Mouse (Mus musculus): ENCODE measurements around the gene Tnc.
"Not testable (repeated sequence)": the region's sequence is repeated elsewhere in the genome, so short reads cannot be mapped to it uniquely, and the experiment has no call there.

Tnc gene

DNA sequence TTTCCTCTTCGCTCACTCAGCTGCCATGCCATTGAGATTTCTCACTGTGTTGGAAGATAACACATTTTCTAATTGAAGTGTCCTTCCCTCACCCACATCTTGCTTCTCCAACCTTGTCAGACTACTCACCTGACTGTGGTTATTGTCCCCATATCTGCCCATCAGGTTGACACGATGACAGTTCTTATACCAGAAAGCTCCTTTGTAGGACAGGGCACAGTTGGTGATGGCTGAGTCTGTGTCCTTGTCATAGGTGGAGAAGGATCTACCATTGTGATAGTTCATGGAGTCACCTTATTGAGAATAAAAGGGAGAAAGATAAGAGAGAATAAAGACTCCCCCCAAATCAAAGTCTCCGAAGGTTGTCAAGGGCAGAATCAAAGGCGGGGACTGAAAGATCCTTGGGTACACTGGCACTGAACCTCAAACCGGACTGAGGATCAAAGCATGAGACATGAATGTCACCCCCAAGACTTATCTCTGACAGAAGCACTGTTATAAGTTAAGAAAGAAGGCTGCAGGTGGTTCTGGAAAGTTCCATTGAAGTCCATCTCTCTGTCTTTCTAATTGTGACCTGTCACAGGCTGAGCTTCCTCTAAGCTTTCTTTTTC lies 84.9 kb downstream of the Tnc start:
- DNase-seq (ENCODE audit: low spot score) = no peak

DNA sequence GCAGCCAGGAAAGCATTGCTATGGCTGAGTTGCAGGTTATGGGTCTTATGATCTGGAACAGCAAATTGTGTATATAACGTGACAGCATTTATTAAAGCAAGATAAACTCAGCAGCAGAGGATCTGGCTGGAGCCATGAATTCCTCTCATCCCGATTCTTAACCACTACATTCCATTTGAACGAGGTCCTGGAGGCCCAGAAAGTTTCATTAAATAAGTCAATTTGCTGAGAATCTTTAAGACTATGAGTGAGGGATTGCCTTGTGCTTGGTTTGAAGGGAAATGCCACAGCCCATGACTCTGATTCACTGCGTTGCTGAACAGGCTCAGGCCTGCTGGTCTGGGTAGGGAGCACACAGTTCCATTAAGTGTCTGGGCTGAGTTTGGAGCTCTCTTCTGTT lies 88.2 kb downstream of the Tnc start:
- no peak for DNase-seq (ENCODE audit: low spot score)

DNA sequence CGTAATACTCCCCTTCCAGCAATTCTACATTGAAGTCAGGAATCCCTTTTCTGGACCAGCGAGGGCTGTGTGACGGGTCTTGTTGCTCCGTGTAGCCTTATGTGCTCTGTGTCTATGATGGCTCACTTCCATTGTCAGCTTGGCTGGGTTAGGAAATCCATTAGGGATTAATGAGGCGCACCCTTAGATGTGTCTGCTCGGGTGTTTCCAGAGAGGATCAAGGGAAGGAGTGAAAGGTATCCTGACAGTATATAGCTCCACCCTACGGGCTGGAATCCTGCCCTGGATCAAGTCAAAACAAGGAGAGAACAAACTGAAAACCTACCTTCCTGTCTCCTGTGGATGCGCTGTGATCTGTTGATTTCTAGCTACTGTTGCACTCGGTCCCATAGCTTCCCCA lies 96.8 kb downstream of the Tnc start:
- no peak for DNase-seq (ENCODE audit: low spot score)

DNA sequence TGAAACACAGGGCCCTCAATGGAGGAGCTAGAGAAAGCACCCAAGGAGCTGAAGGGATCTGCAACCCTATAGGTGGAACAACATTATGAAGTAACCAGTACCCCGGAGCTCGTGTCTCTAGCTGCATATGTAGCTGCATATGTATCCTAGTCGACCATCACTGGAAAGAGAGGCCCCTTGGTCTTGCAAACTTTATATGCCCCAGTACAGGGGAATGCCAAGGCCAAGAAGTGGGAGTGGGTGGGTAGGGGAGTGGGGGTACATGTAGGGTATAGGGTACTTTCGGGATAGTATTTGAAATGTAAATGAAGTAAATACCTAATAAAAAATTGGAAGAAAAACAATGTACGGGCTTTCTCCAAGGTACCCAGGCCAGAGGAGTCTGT lies 98.1 kb downstream of the Tnc start:
- DNase-seq (ENCODE audit: low spot score) = not testable (repeated sequence)

DNA sequence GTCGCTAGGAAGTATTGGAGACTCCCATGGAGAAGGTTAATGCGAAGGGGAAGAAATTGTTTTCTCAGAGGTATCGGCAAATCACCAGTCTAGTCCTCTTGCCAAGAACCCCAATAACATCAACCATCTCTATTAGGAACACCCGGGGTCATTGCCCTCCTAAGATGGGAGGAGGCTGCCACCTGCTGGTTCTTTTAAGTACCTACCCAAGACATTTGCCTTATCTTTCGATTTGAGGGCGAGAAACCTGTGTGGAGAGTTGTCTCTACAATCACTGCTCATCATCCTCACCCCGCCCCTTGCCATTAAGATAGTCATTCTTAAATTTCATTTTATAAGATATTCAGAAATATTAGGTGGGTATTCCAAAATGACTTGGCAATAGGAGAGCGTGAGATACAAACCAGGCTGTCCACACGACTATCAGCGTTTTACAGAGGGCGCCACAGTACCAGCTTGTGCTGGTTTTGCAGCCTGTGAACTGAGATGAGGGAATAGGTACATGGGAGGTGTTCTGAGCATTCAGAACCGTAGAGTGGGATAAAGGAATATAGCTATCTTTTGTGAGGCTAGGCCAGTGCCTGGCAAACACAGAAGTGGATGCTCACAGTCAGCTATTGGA lies 98.6 kb downstream of the Tnc start:
- peak; percentile 47 for DNase-seq (ENCODE audit: low spot score)

DNA sequence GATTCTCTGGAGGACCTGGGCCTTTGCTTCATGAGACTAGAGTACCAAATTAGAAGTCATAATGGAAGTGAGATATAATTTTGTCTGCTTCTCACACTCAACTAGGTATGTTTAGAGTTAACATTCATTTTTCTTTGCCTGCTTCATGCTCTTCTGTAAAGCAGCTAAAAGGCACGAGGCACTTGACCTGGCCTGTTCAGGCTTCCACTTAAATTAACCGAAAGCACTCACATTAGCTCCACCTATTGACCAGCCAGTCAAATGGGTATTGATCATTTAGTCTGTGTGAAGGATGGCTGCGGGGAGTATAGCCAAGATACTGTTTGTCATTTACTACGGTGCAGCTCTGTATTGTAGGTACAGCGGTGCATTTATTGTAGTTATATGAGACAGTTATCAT lies 103.0 kb downstream of the Tnc start:
- DNase-seq (ENCODE audit: low spot score) = no peak

DNA sequence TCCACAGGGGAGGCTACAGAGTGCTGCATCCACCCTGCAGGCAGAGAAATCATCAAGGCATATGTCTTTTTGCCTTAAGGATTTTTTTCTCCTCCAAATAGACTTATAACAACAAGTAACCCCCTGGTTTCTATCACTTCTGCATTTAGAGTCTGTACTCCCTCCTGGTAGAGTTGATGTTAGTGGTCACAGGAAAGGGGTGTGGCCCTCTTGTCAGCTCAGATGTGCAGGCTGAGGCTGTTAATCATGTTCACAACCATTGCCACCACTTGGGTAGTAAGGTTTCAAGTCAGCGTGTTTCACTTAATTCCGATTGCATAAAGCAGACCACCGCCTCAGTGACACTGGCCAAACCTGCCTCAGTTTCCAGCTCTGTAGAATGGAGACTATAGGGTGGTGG lies 103.9 kb downstream of the Tnc start:
- DNase-seq (ENCODE audit: low spot score) = no peak

DNA sequence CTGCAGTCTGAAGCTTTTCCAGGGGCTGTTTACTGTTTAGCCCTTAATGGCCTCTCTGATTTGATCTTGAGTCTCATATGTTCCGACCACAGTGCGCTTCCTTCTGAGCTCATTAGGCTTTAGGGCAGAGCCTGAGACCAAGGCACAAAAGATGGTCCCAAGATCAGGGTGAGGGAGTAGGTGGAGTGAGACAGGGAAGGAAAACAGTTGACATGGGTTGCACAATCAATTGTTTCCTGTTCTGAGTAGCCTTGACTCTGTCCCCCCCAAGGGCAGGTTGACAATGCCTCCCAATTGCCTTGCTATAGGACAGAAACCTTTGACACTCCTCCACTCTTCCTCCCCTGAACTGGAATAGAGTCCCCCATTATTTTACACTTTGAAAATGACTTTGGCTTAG lies 105.4 kb downstream of the Tnc start:
- no peak for DNase-seq (ENCODE audit: low spot score)

DNA sequence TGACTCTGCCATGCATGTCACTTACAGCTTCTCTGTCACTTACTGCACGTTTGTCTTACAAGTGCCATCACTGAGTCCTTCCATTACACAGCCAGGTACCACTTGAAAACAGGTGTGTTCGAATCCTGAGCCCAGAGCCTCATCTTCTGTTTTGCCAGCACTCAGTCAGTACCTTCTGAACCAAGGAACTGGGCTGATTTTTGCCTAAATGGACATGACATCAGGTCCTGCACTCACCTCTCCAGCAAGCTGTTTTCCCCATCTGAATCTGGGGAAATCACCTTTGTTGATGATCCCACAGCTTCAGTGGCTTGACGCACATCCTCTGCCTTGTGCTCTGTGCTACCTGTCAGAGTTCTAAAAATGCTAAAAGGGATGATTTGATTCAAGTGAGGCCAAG lies 107.4 kb downstream of the Tnc start:
- no peak for DNase-seq (ENCODE audit: low spot score)

DNA sequence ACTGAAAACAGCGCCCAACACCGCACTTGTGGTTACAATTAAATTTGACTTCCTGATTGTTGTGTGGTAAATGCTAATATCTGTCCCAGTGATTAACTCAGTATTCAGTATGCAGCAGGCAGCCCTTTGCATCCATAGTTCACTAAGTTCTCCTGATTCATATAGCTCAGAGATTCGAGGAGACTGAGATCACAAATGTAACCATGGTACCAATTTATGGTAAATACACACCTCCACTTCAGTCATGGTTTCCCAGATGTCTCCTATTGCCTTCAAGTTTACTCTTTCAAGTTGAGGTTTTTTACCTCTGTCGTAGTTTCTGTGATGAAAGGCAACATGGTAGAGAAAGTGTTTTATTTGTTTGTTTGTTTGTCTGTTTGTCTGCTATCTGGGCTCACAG lies 110.9 kb downstream of the Tnc start:
- no peak for DNase-seq (ENCODE audit: low spot score)

DNA sequence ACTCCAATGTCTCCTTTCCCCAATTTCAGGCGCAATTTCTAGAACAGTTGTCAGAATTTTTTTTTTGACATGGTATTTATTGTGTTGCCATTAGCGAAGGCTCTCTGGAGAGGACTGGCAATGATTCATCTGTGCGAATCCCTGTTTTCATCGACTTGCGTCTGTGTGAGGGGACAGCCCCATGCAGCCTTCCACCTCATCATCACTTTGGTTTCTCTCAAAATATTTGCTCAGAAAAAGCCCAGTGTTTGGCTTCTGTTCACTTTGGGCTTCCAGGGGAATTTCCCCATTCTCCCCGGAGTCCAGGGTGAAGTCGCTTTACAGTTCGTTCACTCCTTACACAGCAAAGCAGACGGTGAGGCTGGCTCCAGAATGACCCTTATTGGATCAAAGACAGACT lies 111.5 kb downstream of the Tnc start:
- no peak for DNase-seq (ENCODE audit: low spot score)

DNA sequence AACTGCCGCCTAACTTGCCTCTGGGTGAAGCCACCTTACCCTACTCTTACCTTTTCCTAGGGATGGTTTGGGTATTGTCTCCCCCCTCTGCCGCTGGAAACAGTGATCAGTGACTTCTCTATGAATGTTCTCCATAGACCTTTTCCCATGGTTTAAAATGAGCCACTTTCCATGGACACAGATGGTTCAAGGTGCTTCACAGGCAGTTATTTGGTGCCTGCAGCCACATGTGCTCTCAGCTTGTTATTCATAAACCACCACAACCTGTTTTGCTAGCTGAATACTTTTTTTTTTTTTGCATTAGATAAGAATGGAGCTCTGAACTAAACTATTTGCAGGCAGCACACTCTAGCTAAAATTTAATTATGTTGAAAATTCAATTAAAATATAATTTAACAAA lies 116.0 kb downstream of the Tnc start:
- DNase-seq (ENCODE audit: low spot score) = no peak

DNA sequence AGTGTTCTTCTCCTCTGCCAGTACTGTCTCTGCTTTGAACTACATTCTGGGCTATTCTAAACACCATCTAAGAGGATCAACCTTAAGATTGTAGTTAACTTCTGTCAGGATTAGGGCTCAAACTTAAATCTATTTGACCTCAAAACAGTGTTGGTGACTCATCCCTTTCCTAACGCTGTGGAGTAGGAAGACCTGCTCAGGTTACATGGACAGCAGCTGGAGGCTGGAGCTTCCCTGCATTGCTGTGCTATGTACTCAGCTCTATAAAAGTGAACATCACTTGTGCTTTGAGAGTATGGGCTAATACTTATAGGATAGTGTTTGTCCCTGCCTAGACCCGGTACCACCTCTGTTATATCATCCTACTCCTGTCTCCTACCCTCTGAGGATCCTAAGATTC lies 117.3 kb downstream of the Tnc start:
- no peak for DNase-seq (ENCODE audit: low spot score)

DNA sequence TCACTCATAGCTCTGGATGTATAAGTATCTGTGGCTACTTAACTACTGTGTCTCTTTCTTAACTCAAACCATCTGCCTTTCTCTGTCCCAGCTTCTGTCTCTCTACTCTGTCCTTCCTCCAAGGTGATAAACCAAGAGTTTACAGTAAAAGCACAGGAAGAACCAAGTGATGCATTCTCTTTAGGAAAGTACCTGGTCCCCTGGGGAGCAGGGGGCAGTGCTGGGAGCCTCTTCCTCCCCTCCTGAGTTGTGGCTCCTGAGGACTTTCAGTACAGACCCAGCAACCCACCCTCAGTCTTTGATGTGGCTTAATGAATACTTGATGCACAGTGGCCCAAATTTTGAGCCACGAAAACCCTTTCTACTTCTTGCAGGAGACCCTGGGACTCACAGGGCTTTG lies 118.6 kb downstream of the Tnc start:
- DNase-seq (ENCODE audit: low spot score) = no peak

DNA sequence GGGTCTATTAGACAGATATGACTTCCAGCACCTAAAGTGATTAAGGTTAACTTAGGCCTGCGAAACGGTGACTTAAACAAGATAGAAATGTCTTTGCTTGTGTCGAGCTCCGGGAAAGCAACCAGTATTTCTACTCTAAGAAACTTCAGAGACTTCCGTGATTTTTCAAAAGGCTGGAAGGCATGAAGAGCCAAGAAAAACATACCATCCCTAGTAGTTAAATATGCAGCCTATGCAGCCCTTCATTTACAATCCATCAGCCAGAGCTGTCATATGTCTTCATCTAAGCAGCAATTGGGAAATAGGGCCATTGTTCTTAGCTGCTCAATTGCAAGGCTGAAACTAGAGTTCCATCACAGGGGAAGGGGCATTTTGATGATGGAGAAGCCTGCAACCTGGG lies 129.6 kb downstream of the Tnc start:
- DNase-seq (ENCODE audit: low spot score) = no peak

DNA sequence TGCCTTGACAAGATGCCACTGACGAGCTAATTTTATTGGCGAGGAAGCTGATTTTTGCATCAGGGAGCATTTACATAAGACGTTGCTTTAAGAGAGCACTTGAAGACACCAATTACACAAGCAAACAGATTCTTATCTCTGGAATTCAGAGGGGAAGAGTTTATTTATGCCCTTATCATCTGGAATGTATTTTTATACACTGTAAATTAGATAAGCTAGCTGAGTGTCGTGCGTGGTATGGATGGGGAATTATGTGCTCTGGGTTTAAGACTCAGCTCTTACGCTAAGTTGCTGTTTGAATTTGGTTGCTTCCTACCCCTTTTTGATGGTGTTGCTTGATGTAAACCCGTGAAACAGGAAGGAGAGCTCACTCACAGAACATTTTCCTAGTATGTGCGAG lies 130.1 kb downstream of the Tnc start:
- no peak for DNase-seq (ENCODE audit: low spot score)

DNA sequence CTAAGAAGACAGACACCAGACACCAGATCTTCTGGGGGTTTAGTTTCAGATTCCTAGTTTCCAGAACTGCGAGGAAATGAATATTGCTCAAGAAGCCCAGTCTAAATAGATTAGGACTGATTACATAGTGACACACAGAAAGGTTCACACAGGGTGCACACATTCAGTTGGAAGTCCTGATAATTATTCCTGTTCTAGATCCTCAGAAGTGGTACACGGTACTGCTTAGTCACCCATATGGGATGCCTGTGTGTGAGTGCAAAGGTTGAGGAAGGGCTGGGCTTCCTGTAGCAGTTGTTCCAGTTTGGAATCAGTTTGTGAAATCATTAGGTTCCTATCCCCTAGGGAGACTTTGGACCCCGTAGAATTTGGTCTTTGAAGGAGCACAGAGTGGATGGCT lies 130.5 kb downstream of the Tnc start:
- no peak for DNase-seq (ENCODE audit: low spot score)
